Mouse (Mus musculus) spleen, embryonic (tissue): ENCODE data around the gene Srebf2.

Experiments
- CTCF ChIA-PET: fragments of 350-600 bp; sonication (Branson Sonifier 250); formaldehyde crosslinking; loops from one replicate; lab custom pipeline; 2022; lab: Charles Lee

Gene Srebf2

GRCm38 (mm10) chr15:82146770-82147610, at the start of gene Srebf2:
Srebf2 (plus strand) TSS chr15:82147181.
- CTCF ChIA-PET, result no interaction called here

DNA sequence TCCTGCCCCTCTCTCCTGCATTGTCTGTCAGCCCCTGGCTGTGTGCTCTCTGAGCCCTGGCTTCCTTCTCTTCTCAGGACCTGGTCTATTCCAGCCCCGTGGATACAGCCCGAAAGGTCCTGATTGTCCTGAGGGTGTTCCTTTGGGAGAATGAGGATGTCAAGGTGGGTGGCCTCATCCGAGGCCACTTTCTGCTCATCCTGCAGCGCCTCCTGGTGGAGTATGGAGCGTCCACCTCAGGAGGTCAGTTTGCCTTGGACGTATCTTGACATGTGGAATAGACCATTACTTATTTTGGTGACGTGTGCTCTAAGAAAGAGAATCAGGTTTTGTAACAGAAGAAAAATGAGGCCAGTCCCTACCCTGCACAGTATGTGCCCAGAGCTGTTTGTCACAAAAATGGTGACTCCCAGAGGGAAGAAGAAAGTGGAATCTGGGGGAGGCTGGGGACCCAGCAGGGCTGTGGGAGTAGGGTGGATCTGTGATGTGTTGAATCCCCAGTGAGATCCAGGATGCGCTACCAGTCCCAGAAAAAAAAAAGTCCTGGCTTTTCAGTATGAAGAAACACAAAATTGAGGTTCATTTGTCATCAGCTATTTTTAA, 39.9 kb upstream of the Srebf2 start:
- CTCF ChIA-PET, result no interaction called here

DNA sequence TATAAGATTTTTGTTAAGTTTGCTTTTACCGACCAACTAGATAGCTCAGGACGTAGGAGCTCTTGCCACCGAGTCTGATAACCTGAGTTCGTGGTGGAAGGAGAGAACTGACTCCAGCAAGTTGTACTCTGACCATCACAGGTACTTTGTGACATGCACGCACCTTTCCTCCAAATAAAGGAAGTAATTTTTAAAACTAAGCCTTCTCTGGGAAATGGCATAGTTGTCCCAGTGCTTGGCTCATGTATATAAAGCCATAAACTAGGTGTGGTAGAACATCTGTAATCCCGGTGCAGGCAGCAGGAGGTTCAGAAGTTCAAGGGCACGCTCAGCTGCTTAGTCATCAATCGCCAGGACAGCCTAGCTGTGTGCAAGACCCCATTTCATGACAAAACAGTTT, 26.4 kb upstream of the Srebf2 start:
- CTCF ChIA-PET, result no interaction called here

DNA sequence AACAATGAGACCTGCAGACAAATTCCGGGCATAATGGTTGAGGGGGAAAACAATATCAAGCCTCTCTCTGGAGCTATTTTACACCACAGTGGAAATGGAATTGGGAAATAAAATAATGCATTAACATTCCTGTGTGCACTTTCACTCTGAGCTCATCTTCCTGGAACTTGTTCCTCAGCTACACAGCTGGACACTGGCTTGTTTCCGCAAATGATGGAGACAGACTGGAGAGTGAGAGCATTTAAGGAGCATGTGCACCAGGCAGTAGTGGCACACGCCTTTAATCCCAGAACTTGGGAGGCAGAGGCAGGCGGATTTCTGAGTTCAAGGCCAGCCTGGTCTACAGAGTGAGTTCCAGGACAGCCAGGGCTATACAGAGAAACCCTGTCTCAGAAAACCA, 20.3 kb upstream of the Srebf2 start:
- CTCF ChIA-PET, result interaction anchor here (1.4 kb wide), 1 partner anchor 14 kb away, joined by 6 read pairs; no protein-coding TSS in a partner anchor

DNA sequence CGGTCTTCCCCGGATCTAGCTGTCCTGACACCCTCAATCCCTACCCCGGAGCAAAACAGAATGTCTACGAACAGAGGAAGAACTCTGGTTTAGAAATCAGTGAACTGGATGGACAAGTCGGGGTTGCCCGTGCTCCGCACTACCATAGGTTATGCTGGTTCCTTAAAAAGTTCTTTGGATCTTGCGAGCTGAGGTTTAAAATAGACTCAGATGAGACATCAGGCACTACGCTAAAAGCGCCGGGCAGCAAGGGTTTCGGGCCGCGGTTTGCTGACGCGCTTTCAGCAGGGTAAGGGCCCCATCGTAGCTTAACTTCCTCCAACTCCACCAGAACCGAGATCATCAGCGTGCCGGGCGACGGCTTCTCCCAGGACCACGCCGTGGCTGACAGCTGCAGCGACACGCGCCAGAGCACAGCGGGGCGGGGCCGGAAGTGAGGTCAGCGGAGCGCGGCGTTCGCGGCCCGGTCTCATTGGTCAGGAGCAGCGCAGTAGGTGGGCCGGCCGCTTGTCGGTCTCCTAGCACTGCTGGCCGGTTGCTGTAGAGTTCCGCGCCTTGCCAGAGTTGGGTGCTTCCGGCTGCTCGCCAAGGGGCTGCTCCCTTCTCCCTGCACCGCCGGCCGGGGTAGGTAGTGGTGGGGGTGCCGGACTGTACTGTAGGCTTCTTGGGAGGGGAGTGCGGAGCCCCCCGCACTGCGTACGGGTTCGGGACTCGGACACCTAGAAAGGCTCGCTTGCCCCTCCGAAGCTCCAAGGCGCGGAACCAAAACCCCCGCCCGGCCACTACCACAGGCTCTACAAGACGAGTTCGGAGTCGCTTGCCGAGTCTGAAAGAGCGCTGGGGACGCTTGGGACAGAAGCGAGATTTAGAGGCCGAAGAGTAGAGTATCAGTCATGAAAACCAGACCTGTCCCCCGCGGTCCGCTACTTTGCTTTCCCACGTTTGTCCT, 19.3 kb upstream of the Srebf2 start, which contains the start of gene Ccdc134:
TSS of gene Ccdc134 (plus strand) at position 497 of the 949 bp plus-strand sequence.
- CTCF ChIA-PET, result interaction anchor here (1.0 kb wide), 1 partner anchor 14 kb away, joined by 3 read pairs; no protein-coding TSS in a partner anchor

- CTCF ChIA-PET, result no interaction called here
Measured at GRCm38 (mm10) chr15:82128398-82128797, 18.6 kb upstream of the Srebf2 start.

- CTCF ChIA-PET, result no interaction called here
Measured at GRCm38 (mm10) chr15:82130599-82130998, 16.4 kb upstream of the Srebf2 start.

DNA sequence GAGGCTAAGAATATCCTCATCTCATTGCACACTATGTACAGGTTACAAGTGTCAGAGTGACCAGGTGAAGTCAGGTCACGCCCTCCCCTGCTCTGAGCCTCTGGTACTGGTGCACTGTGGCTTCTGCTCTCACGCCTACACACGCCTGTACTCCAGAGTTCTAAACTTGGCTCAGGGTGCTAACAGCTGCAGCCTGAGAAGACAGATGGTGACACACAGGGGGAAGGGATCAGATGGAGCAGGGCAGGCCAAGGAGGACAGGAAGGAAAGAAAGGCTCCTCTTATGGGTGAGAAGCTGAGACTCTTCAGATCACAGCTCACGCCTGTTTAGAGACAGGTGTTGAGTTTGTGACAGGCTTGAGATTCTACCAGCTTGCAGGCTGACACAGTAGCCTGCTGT, 11.6 kb upstream of the Srebf2 start:
- CTCF ChIA-PET, result no interaction called here

DNA sequence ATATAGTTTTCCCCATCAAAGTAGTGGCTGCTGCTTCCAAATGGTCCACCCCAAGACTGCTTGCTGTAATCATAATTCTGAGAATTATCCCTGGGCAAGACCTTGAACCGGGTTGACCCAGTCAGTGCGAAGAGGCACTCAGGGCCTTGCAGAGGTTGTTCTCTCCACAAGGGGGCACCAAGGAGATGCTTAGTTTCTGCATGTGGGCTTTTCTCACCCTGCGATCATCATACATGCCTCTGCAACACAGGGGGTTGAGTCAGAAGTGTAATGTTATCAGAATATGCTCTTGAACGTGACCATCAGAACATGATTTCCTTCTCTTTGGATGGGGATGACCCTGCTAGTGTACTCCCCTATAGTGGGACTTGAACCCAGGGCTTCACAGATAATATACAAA, 8.4 kb upstream of the Srebf2 start:
- CTCF ChIA-PET, result no interaction called here

DNA sequence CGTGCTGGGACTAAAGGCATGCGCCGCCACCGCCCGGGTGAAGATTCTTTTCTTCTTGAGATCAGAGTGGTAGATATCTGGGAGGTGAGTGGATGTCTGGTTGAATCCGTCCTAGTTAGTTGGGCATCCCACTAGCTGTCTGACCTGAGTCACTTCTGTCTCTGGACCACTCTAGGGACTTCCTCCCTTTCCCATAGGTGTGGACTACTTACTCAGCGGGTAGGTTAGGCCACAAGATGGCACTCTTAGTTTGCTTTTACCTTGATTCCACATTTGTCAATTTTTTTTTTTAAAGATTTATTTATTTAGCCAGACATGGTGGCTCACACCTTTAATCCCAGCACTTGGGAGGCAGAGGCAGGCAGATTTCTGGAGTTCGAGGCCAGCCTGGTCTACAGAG, 7.8 kb upstream of the Srebf2 start:
- CTCF ChIA-PET, result no interaction called here

GRCm38 (mm10) chr15:82140355-82140754, 6.6 kb upstream of the Srebf2 start:
- CTCF ChIA-PET, result interaction anchor here (0.6 to 1.5 kb wide), 3 partner anchors 9 to 97 kb away, joined by 5 to 22 read pairs (median 6); no protein-coding TSS in a partner anchor

GRCm38 (mm10) chr15:82144157-82144556, 2.8 kb upstream of the Srebf2 start:
- CTCF ChIA-PET, result no interaction called here

DNA sequence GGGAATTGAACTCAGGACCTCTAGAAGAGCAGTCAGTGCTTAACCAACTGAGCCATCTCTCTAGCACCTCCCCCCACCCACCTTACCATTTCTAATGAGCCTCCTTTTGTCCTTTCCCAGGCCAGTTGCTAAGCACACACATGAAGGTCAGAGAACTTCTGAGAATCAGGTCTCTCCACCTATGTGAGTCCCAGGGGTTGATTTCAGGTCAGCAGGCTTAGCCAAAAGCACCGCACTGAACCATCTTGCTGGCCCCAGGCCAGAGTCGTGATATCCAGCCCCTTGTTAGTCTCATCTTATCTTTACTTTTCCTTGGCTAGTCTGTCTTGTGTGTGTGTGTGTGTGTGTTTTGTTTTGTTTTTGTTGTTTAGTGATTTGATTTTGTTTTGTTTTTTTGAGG, 1.6 kb upstream of the Srebf2 start:
- CTCF ChIA-PET, result interaction anchor here (0.7 to 0.8 kb wide), 2 partner anchors 20 to 1270 kb away, joined by 3 to 5 read pairs; no protein-coding TSS in a partner anchor

GRCm38 (mm10) chr15:82145851-82146769, 871 bp upstream of the Srebf2 start:
- CTCF ChIA-PET, result interaction anchor here (0.7 to 0.8 kb wide), 3 partner anchors 19 to 1269 kb away, joined by 3 to 5 read pairs (median 3); no protein-coding TSS in a partner anchor

DNA sequence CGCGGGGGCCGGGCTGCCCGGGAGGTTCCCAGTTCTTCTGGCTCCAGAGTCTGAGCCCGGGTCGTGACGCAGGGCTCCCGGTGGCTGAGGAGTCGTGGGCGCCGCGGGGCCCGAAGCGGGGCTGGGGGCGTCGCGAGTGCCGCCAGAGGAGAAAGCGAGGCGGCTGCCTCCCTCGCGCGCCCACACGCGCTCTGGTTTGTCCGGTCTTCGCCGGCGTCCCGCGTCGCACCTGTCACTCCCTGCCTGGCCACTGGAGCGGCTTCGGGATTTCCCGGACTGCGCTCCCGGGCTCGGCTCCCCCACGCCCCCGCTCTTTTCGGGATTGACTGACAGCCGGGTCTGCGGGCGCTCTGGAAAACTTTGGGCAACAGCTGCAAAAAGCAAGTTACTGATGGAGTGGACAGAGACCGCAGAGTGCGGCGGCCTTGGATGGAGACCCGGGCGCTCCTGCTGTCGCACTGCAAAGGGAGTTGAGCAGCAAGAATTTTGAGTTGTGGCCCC, 680 bp downstream of the Srebf2 start:
- CTCF ChIA-PET, result no interaction called here

DNA sequence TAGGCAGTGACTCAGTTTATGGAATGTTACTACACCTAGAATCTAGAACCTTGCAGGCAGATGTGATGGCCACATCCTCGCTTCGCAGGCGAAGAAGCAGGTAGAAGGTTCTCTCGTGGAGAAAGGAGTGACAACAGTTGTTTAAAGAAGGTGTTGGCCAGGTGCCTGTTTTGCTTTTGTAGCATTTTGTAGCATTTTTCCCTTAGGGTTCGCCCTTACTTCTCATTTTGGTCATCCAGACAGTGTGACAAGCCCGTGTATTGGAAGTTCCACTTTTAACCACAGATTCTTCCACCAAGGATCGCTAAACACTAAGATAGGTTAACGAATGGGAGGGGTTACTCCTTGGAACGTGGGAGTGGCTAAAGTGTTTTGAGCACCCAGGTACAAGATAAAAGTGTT, 1.5 kb downstream of the Srebf2 start:
- CTCF ChIA-PET, result interaction anchor here (1.6 kb wide), 1 partner anchor 16 kb away, joined by 4 read pairs; no protein-coding TSS in a partner anchor

DNA sequence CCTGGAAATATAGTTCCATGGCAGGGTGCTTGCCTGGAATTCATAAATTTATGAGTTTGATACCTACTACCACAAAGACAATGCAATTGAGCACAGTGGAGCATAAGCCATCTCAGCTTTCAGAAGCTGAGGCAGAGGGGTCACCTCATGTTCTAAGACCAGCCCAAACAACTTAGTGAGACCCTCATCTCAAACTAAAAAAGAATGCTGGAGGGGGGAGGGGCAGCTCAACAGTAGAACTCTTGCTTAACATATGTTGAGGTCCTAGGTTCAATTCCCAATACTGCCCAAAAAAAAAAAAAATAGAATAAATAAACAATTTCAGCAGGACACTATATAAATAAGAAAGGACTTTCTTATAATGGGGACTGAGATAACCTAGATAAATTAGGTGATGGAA, 3.1 kb downstream of the Srebf2 start:
- CTCF ChIA-PET, result interaction anchor here (0.7 to 1.6 kb wide), 2 partner anchors 14 to 207 kb away, joined by 3 to 4 read pairs; no protein-coding TSS in a partner anchor

DNA sequence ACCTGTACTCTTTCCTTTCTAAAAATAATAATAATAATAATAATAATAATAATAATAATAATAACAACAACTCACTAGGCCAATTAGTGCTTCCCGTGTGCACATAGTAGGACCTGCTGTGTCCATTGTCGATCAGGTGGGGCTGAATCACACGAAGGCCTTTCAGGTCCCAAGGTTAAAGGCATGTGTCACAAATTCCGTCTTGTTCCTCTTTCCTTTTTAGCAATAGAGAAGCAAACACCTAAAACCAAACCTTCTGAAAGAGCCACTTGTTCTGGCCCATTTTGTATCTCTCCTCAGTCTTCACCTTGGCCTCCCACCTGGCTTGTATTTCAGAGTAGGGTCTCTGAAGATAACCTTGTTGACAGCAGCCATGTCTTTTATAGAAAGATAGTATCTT, 4.2 kb downstream of the Srebf2 start:
- CTCF ChIA-PET, result no interaction called here

- CTCF ChIA-PET, result interaction anchor here (0.9 kb wide), 1 partner anchor 8 kb away, joined by 20 read pairs; no protein-coding TSS in a partner anchor
Measured at GRCm38 (mm10) chr15:82152022-82152421, 5.0 kb downstream of the Srebf2 start.

- CTCF ChIA-PET, result interaction anchor here (0.9 kb wide), 1 partner anchor 7 kb away, joined by 20 read pairs; no protein-coding TSS in a partner anchor
Measured at GRCm38 (mm10) chr15:82152435-82152834, 5.5 kb downstream of the Srebf2 start.
